Mouse (Mus musculus): ENCODE results near the gene Aldh1l1. TPM values are rescaled to one million over a fixed set of nuclear protein-coding genes. Genes with fewer than 3 reads are reported as not detected.

Aldh1l1 gene
- polyA plus RNA-seq, 1 experiment from 2014 or later = 1.2 TPM

GRCm38 (mm10) chr6:90560390-90561058 is 74.3 kb downstream of the Aldh1l1 start:
- Histone ChIP-seq H3K4me3 (ENCODE audit: low read depth, low read length) (no peak overlapping the region), H3K4me1 (ENCODE audit: control insufficient read depth, insufficient read depth, low read length) (no peaks in the 10 kb centered on the region), H3K27me3 (ENCODE audit: control insufficient read depth, insufficient read depth, low read length) (no peaks in the 10 kb centered on the region), H3K9ac (replicated peaks; ENCODE audit: low read length) (no peak overlapping the region), H3K4me2 (ENCODE audit: low read depth, low read length) (no peak overlapping the region), H3K36me3 (replicated peaks; ENCODE audit: control insufficient read depth, insufficient read depth, low read depth, low read length) (no peaks in the 10 kb centered on the region), H3K27ac (replicated peaks; ENCODE audit: low read depth, low read length) (no peak overlapping the region), H3K9me3 (replicated peaks; ENCODE audit: control insufficient read depth, low read length) (no peaks in the 10 kb centered on the region)
- no peak for ATAC-seq (replicated peaks; ENCODE audit: insufficient number of reproducible peaks, low FRiP score, low TSS enrichment, low read depth)
- no peak for DNase-seq (ENCODE audit: low spot score)
- 84% methylated on average over 3 of the region's 3 CpGs for WGBS

GRCm38 (mm10) chr6:90561234-90561781 is 75.1 kb downstream of the Aldh1l1 start:
- H3K4me2 ChIP-seq (ENCODE audit: low read depth, low read length) = no peak overlapping the region
- no peaks in the 10 kb centered on the region for H3K27me3 ChIP-seq (ENCODE audit: control insufficient read depth, insufficient read depth, low read length)
- WGBS = 34% methylated on average over 2 of the region's 2 CpGs
- H3K4me1 ChIP-seq (ENCODE audit: control insufficient read depth, insufficient read depth, low read length) = no peaks in the 10 kb centered on the region
- no peak overlapping the region for H3K9ac ChIP-seq (replicated peaks; ENCODE audit: low read length)
- H3K4me3 ChIP-seq (ENCODE audit: low read depth, low read length) = no peak overlapping the region
- no peaks in the 10 kb centered on the region for H3K36me3 ChIP-seq (replicated peaks; ENCODE audit: control insufficient read depth, insufficient read depth, low read depth, low read length)
- no peaks in the 10 kb centered on the region for H3K9me3 ChIP-seq (replicated peaks; ENCODE audit: control insufficient read depth, low read length)
- DNase-seq (ENCODE audit: low spot score) (peak; percentile 24), ATAC-seq (replicated peaks; ENCODE audit: insufficient number of reproducible peaks, low FRiP score, low TSS enrichment, low read depth) (peak; percentile 71)
- H3K27ac ChIP-seq (replicated peaks; ENCODE audit: low read depth, low read length) = no peak overlapping the region

- ATAC-seq (replicated peaks; ENCODE audit: insufficient number of reproducible peaks, low FRiP score, low TSS enrichment, low read depth) = no peak
- Histone ChIP-seq H3K9me3 (replicated peaks; ENCODE audit: control insufficient read depth, low read length) (no peaks in the 10 kb centered on the region), H3K9ac (replicated peaks; ENCODE audit: low read length) (no peak overlapping the region), H3K4me1 (ENCODE audit: control insufficient read depth, insufficient read depth, low read length) (no peaks in the 10 kb centered on the region), H3K36me3 (replicated peaks; ENCODE audit: control insufficient read depth, insufficient read depth, low read depth, low read length) (no peaks in the 10 kb centered on the region), H3K4me2 (ENCODE audit: low read depth, low read length) (no peak overlapping the region), H3K27ac (replicated peaks; ENCODE audit: low read depth, low read length) (no peak overlapping the region), H3K27me3 (ENCODE audit: control insufficient read depth, insufficient read depth, low read length) (no peaks in the 10 kb centered on the region), H3K4me3 (ENCODE audit: low read depth, low read length) (no peak overlapping the region)
- DNase-seq (ENCODE audit: low spot score) = no peak
- 80% methylated on average over 9 of the region's 9 CpGs for WGBS
Measured at GRCm38 (mm10) chr6:90564240-90564639, 78.0 kb downstream of the Aldh1l1 start.

- Histone ChIP-seq H3K27me3 (ENCODE audit: control insufficient read depth, insufficient read depth, low read length) (no peaks in the 10 kb centered on the region), H3K4me1 (ENCODE audit: control insufficient read depth, insufficient read depth, low read length) (no peaks in the 10 kb centered on the region), H3K9me3 (replicated peaks; ENCODE audit: control insufficient read depth, low read length) (no peaks in the 10 kb centered on the region), H3K4me3 (ENCODE audit: low read depth, low read length) (no peak overlapping the region), H3K9ac (replicated peaks; ENCODE audit: low read length) (no peak overlapping the region), H3K27ac (replicated peaks; ENCODE audit: low read depth, low read length) (no peak overlapping the region), H3K36me3 (replicated peaks; ENCODE audit: control insufficient read depth, insufficient read depth, low read depth, low read length) (no peaks in the 10 kb centered on the region), H3K4me2 (ENCODE audit: low read depth, low read length) (no peak overlapping the region)
- ATAC-seq (replicated peaks; ENCODE audit: insufficient number of reproducible peaks, low FRiP score, low TSS enrichment, low read depth) = no peak
- 64% methylated on average over 13 of the region's 13 CpGs for WGBS
- no peak for DNase-seq (ENCODE audit: low spot score)
Measured at GRCm38 (mm10) chr6:90565357-90566215, 79.4 kb downstream of the Aldh1l1 start.

- H3K27me3 ChIP-seq (ENCODE audit: control insufficient read depth, insufficient read depth, low read length) = no peaks in the 10 kb centered on the region
- DNase-seq (ENCODE audit: low spot score) (no peak), ATAC-seq (replicated peaks; ENCODE audit: insufficient number of reproducible peaks, low FRiP score, low TSS enrichment, low read depth) (no peak)
- no peak overlapping the region for H3K9ac ChIP-seq (replicated peaks; ENCODE audit: low read length)
- H3K36me3 ChIP-seq (replicated peaks; ENCODE audit: control insufficient read depth, insufficient read depth, low read depth, low read length) = no peaks in the 10 kb centered on the region
- no peak overlapping the region for H3K4me2 ChIP-seq (ENCODE audit: low read depth, low read length)
- 94% methylated on average over 3 of the region's 3 CpGs for WGBS
- no peaks in the 10 kb centered on the region for H3K9me3 ChIP-seq (replicated peaks; ENCODE audit: control insufficient read depth, low read length)
- no peaks in the 10 kb centered on the region for H3K4me1 ChIP-seq (ENCODE audit: control insufficient read depth, insufficient read depth, low read length)
- no peak overlapping the region for H3K27ac ChIP-seq (replicated peaks; ENCODE audit: low read depth, low read length)
- no peak overlapping the region for H3K4me3 ChIP-seq (ENCODE audit: low read depth, low read length)
Measured at GRCm38 (mm10) chr6:90567486-90567885, 81.3 kb downstream of the Aldh1l1 start.

GRCm38 (mm10) chr6:90567928-90568327 is 81.7 kb downstream of the Aldh1l1 start:
- Histone ChIP-seq H3K36me3 (replicated peaks; ENCODE audit: control insufficient read depth, insufficient read depth, low read depth, low read length) (no peaks in the 10 kb centered on the region), H3K9me3 (replicated peaks; ENCODE audit: control insufficient read depth, low read length) (no peaks in the 10 kb centered on the region), H3K4me3 (ENCODE audit: low read depth, low read length) (no peak overlapping the region), H3K27ac (replicated peaks; ENCODE audit: low read depth, low read length) (no peak overlapping the region), H3K27me3 (ENCODE audit: control insufficient read depth, insufficient read depth, low read length) (no peaks in the 10 kb centered on the region), H3K4me1 (ENCODE audit: control insufficient read depth, insufficient read depth, low read length) (no peaks in the 10 kb centered on the region), H3K9ac (replicated peaks; ENCODE audit: low read length) (no peak overlapping the region), H3K4me2 (ENCODE audit: low read depth, low read length) (no peak overlapping the region)
- DNase-seq (ENCODE audit: low spot score) (no peak), ATAC-seq (replicated peaks; ENCODE audit: insufficient number of reproducible peaks, low FRiP score, low TSS enrichment, low read depth) (no peak)
- 83% methylated on average over 3 of the region's 3 CpGs for WGBS

- Histone ChIP-seq H3K4me3 (ENCODE audit: low read depth, low read length) (no peak overlapping the region), H3K36me3 (replicated peaks; ENCODE audit: control insufficient read depth, insufficient read depth, low read depth, low read length) (no peaks in the 10 kb centered on the region), H3K27ac (replicated peaks; ENCODE audit: low read depth, low read length) (no peak overlapping the region), H3K9ac (replicated peaks; ENCODE audit: low read length) (no peak overlapping the region), H3K27me3 (ENCODE audit: control insufficient read depth, insufficient read depth, low read length) (no peaks in the 10 kb centered on the region), H3K4me2 (ENCODE audit: low read depth, low read length) (no peak overlapping the region), H3K4me1 (ENCODE audit: control insufficient read depth, insufficient read depth, low read length) (no peaks in the 10 kb centered on the region), H3K9me3 (replicated peaks; ENCODE audit: control insufficient read depth, low read length) (no peaks in the 10 kb centered on the region)
- no peak for DNase-seq (ENCODE audit: low spot score)
- WGBS = 77% methylated on average over 4 of the region's 4 CpGs
- no peak for ATAC-seq (replicated peaks; ENCODE audit: insufficient number of reproducible peaks, low FRiP score, low TSS enrichment, low read depth)
Measured at GRCm38 (mm10) chr6:90568721-90569120, 82.5 kb downstream of the Aldh1l1 start.

Data from embryonic facial prominence, embryonic 11.5 days (tissue).